Mouse (Mus musculus) E14TG2a.4 (cell line): ENCODE measurements around the gene Olfr1395.

Source experiments
- H3K27me3 ChIP-seq: 2 replicates; pipeline ENCODE4 v1.6.1; 2014; ENCODE audit warnings: low read length, control low read depth; ENCODE audit not compliant: insufficient read depth
- H3K36me3 ChIP-seq: 2 replicates; pipeline ENCODE4 v1.6.1; 2014; ENCODE audit warnings: low read length, control low read depth; ENCODE audit not compliant: insufficient read depth
- H3K4me1 ChIP-seq: replicated peaks from 2 replicates; pipeline ENCODE4 v1.6.1; 2014; ENCODE audit warnings: low read depth, low read length, control low read depth
- H3K4me3 ChIP-seq: replicated peaks from 2 replicates; pipeline ENCODE4 v1.5.1; 2014; ENCODE audit warnings: mild to moderate bottlenecking, low read length
- H3K9me3 ChIP-seq: 2 replicates; pipeline ENCODE4 v1.6.1; 2014; ENCODE audit warnings: low read length, control low read depth
- CTCF ChIP-seq: conservative IDR thresholded peaks from 2 replicates; pipeline ENCODE4 v1.5.1; 2014; ENCODE audit warnings: low read length
- NANOG ChIP-seq: IDR thresholded peaks from 2 replicates; pipeline ENCODE4 v1.6.1; 2014; ENCODE audit warnings: borderline replicate concordance, low read length, mixed read lengths
- POU5F1 ChIP-seq: IDR thresholded peaks from 2 replicates; pipeline ENCODE4 v1.6.1; 2014; ENCODE audit warnings: low read length, borderline replicate concordance

Olfr1395 gene

DNA sequence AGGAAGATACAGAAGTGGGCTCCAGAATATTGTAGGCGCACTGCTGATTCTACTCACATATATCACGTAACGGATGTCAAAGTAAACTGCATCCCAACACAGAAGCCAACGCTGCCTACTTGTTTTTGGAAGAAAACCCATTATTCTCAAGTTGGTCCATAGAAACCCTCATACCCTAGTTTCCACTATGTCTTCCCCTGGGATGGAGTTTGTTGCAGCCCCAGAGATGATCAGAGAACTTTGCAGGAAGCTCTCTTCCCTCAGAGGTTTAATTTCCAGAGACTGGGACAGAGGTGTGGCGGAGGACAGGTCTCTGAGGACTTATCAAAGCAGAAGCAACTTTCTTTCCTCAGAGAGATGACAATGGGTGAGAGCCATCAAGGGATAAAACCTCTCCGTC lies at the start of gene Olfr1395:
Gene Olfr1395, plus strand, starts transcription at position 301 of the 400 bp plus-strand sequence.
- Histone ChIP-seq H3K27me3 (no peaks in the 10 kb centered on the region; the same call in 1 of the 2 replicates), H3K9me3 (no peaks in the 10 kb centered on the region), H3K36me3 (no peaks in the 10 kb centered on the region), H3K4me1 (no peaks in the 10 kb centered on the region), H3K4me3 (no peak within 1 kb of the TSS)
- TF ChIP-seq NANOG (no peak), CTCF (no peak), POU5F1 (no peak)

DNA sequence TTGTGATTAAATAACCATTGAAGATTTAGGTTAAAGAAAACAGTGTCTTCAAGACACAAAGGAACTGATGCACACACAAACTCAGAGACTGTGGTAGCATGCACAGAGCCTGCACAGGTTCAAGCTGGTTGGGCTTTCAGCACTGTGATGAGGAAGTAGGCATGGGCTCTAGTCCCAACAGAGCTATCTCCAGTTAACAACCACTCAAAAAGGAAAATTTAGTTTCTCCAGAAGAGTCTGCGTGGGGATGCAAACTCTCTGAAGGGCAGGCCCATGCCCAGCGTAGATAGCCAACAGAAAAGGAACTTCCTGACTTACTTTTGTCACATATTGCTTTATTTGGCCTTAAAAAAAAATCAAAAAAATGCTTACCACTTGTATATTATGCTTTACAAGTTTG lies 49.3 kb upstream of the Olfr1395 start:
- Histone ChIP-seq H3K4me1 (peaks cover 23% of the 10 kb centered on the region), H3K36me3 (no peaks in the 10 kb centered on the region), H3K4me3 (no peak overlapping the region), H3K27me3 (peaks cover 8% of the 10 kb centered on the region; the same call in 1 of the 2 replicates), H3K9me3 (no peaks in the 10 kb centered on the region)
- no peak for TF ChIP-seq POU5F1
- no peak for TF ChIP-seq NANOG
- TF ChIP-seq CTCF = no peak

DNA sequence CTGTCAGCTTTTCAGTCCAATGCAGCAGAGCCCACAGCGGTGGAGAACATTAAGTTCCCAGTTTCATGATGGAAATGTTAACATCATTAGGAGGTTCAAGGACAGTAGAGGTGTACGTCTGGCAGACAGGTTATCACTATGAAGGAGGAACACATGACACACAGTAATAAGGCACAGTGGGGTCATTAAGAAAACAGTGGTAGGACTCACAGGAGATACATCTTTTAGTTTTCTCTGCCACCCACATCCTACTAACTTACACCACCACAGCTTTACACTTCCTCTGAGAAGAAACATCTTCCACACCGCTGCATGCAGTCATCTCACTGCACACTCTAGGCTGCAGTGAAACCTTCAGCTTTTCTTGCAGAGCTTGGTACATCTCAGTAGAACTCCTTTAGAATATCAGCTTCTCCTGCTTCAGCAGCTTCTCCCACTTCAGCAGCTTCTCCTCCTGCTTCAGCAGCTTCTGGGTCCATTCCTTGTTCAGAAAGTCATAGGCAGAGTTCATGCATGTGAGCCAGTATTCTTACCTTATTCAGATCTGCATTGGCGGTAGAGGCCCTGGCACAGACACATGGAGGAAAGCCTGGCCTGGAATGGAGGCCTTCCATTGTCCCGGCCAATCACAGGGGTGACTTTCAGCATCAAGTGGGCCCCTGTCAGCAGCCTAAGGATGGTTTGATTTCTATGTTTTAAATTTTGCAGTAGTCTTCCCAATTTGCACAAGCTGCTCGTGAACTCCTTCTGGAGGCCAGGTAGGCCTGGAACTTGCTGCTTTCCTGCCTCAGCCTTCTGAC lies 48.0 kb upstream of the Olfr1395 start:
- Histone ChIP-seq H3K36me3 (no peaks in the 10 kb centered on the region), H3K4me1 (peaks cover 10% of the 10 kb centered on the region), H3K4me3 (no peak overlapping the region), H3K27me3 (peaks cover 4% of the 10 kb centered on the region; the same call in 1 of the 2 replicates), H3K9me3 (no peaks in the 10 kb centered on the region)
- no peak for TF ChIP-seq NANOG
- TF ChIP-seq POU5F1 = no peak
- no peak for TF ChIP-seq CTCF

DNA sequence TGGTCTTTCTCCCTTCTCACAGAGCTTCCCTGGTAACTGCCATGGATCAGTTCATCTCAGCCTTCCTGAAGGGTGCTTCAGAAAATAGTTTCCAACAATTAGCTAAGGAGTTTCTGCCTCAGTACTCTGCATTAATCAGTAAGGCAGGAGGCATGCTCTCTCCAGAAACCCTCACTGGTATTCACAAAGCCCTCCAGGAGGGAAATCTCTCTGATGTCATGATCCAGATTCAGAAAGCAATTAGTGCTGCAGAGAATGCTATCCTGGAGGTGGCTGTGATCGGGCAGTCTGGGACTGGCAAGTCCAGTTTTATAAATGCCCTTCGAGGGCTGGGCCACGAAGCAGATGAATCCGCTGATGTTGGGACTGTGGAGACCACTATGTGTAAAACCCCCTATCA lies 46.7 kb upstream of the Olfr1395 start:
- TF ChIP-seq CTCF (no peak), POU5F1 (no peak), NANOG (no peak)
- Histone ChIP-seq H3K4me1 (peaks cover 4% of the 10 kb centered on the region), H3K36me3 (no peaks in the 10 kb centered on the region), H3K9me3 (no peaks in the 10 kb centered on the region), H3K4me3 (no peak overlapping the region), H3K27me3 (peaks cover 4% of the 10 kb centered on the region; the same call in 1 of the 2 replicates)

DNA sequence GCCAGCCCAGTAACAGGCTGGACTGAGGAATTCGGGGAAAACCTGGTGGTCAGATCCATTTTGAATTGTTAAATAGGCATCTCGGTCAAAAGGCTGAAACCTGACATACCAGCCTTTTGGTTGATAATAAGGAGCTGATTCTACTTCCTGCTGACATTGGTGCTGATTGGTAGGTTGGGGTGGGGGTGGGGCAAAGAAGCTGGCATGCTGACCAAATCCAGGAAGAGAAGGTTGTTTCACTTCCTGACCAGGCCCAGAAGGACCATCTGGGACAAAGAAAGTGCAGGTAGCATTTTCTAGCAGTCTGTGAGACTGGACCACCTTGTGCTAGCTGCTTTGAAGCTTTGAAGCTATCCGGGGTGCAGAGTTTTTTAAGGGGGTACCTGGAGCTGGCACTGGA lies 41.7 kb upstream of the Olfr1395 start:
- Histone ChIP-seq H3K4me1 (peaks cover 32% of the 10 kb centered on the region), H3K27me3 (peaks cover 4% of the 10 kb centered on the region; the same call in 1 of the 2 replicates), H3K9me3 (no peaks in the 10 kb centered on the region), H3K36me3 (no peaks in the 10 kb centered on the region), H3K4me3 (no peak overlapping the region)
- TF ChIP-seq POU5F1 (no peak), CTCF (no peak), NANOG (no peak)

DNA sequence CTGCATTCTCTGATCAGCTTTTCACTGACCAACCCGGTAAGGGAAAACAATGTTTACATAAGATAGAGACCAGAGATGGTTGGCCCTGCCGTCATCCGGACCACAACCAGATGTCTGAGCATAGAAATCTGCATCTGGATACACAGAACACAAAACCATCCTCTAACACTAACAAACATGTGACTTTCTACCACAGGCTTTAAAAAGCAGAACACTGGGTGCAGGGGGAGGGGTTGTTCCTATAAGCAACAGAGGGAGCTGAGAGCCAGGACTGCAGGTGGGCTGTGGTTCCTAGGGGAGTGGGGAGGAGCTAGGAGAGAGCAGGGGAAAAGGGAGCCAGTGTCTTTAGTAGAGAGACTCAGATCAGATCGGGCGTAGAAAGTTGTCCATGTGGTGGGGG lies 40.6 kb upstream of the Olfr1395 start:
- peaks cover 32% of the 10 kb centered on the region for H3K4me1 ChIP-seq
- no peak for TF ChIP-seq NANOG
- TF ChIP-seq CTCF = no peak
- no peak for TF ChIP-seq POU5F1
- no peak overlapping the region; the same call in 1 of the 2 replicates for H3K4me3 ChIP-seq
- no peaks in the 10 kb centered on the region for H3K36me3 ChIP-seq
- no peaks in the 10 kb centered on the region for H3K9me3 ChIP-seq
- H3K27me3 ChIP-seq = no peaks in the 10 kb centered on the region; the same call in 1 of the 2 replicates

DNA sequence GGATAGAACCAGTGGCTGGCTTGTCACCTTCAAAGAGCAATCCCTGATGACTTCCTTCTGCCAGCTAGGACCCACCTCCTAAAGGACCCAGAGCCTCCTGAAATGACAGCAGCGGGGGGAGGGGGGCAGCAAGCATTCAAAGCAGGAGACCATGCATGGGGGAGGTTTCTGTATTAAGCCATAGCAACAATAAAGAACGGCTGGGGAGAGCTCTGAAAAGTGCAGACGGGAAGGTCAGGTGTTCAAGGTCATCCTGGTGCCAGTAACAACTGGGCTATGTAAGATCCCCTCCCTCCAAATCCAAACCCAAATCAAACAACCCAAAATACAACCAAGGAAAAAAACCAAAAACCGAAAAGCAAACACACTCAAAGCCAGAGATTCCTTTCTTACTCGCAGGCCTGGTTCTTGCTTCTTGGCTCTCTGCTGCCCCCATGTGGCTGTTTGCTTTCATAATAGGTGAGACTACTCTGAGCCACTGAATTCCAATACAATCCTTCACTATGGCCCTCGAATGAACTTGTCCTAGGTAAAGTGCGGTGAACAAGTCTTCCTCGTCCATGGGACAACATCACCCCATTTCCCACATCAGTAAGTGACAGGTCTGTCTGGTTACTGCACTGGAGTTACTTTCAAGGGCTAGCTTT lies 38.9 kb upstream of the Olfr1395 start:
- Histone ChIP-seq H3K9me3 (no peaks in the 10 kb centered on the region), H3K4me1 (peaks cover 32% of the 10 kb centered on the region), H3K36me3 (no peaks in the 10 kb centered on the region), H3K4me3 (no peak overlapping the region), H3K27me3 (no peaks in the 10 kb centered on the region)
- TF ChIP-seq NANOG = no peak
- TF ChIP-seq CTCF = peak; percentile 69
- no peak for TF ChIP-seq POU5F1

DNA sequence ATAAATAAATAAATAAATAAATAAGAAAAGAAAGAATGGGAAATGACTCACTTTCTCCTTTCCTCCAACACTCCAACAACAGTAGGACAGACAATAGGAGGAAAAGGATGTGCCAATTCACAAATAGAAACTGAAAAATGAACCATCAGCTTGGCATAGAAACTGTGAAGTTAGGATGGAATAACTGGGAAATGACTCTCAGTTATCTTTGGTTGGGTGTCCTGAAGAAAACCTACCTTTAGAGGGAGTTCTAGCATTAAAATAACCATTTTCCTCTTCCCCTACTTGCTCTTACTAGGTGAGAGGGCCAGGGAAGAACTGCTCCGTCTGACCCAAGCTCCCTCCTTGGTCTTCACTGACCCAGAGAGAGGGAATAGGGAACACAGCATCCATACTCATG lies 36.3 kb upstream of the Olfr1395 start:
- Histone ChIP-seq H3K4me3 (no peak overlapping the region), H3K36me3 (no peaks in the 10 kb centered on the region), H3K9me3 (no peaks in the 10 kb centered on the region), H3K4me1 (peaks cover 24% of the 10 kb centered on the region), H3K27me3 (no peaks in the 10 kb centered on the region)
- TF ChIP-seq CTCF (no peak), NANOG (no peak), POU5F1 (no peak)
